Mouse (Mus musculus): ENCODE results near the gene Pltp. TPM values are rescaled to one million over a fixed set of nuclear protein-coding genes. Genes with fewer than 3 reads are reported as not detected.

Pltp gene
- polyA plus RNA-seq, 1 experiment from 2014 or later: 33.4 TPM

- WGBS (ENCODE audit: insufficient replicate concordance): 90% methylated on average over 7 of the region's 7 CpGs
- no peak for ATAC-seq
- no peak for DNase-seq
- no peak overlapping the region for H3K4me2 ChIP-seq (ENCODE audit: low read depth, low read length)
- H3K9ac ChIP-seq (replicated peaks): no peak overlapping the region
- no peaks in the 10 kb centered on the region for H3K27me3 ChIP-seq (ENCODE audit: insufficient read depth, low read length)
- TF ChIP-seq CTCF (IDR thresholded peaks at IDR 0.05; ENCODE audit: low read depth) (no peak), EP300 (IDR thresholded peaks at IDR 0.05; ENCODE audit: low read depth) (no peak)
- no peaks in the 10 kb centered on the region for H3K9me3 ChIP-seq (ENCODE audit: low read length)
- H3K36me3 ChIP-seq (replicated peaks; ENCODE audit: insufficient read depth, low read length): peaks cover 95% of the 10 kb centered on the region
- no peaks in the 10 kb centered on the region for H3K4me1 ChIP-seq (ENCODE audit: insufficient read depth)
- no peak overlapping the region for H3K4me3 ChIP-seq (ENCODE audit: low read depth, low read length)
- no peak overlapping the region for H3K27ac ChIP-seq (ENCODE audit: low read depth)
Observed at GRCm38 (mm10) chr2:164898008-164898407, 40.5 kb upstream of the Pltp start.

- Histone ChIP-seq H3K36me3 (replicated peaks; ENCODE audit: insufficient read depth, low read length) (peaks cover 95% of the 10 kb centered on the region), H3K4me3 (ENCODE audit: low read depth, low read length) (no peak overlapping the region), H3K9me3 (ENCODE audit: low read length) (no peaks in the 10 kb centered on the region), H3K27me3 (ENCODE audit: insufficient read depth, low read length) (no peaks in the 10 kb centered on the region), H3K4me1 (ENCODE audit: insufficient read depth) (no peaks in the 10 kb centered on the region), H3K9ac (replicated peaks) (no peak overlapping the region), H3K27ac (ENCODE audit: low read depth) (no peak overlapping the region), H3K4me2 (ENCODE audit: low read depth, low read length) (no peak overlapping the region)
- ATAC-seq (no peak), DNase-seq (no peak)
- TF ChIP-seq CTCF (IDR thresholded peaks at IDR 0.05; ENCODE audit: low read depth) (no peak), EP300 (IDR thresholded peaks at IDR 0.05; ENCODE audit: low read depth) (no peak)
- whole genome bisulfite sequencing (ENCODE audit: insufficient replicate concordance): 94% methylated on average over 6 of the region's 6 CpGs
Observed at GRCm38 (mm10) chr2:164895885-164896284, 38.4 kb upstream of the Pltp start.

DNA sequence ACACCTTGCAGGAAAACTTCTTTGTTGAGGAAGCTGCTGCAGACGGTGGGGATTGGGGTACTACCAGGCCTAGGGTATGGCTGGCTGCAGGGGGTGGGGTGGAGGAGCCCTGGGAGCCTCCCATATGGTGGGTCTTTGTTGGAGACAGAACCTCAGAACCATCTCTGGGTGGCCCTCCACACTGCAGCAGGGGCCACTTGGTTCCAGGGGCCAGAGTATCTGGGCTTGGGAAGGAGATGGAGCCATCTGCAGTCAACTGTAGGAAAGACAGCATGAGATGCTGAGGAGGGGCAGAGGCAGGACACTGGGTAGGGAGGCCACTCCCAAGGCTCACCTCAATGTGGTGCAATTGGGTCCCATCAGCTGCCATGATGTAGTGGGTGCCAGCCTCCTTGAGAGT is 37.1 kb upstream of the Pltp start:
- TF ChIP-seq EP300 (IDR thresholded peaks at IDR 0.05; ENCODE audit: low read depth): no peak
- peak; percentile 17; the same call in 1 of the 2 replicates for TF ChIP-seq CTCF (IDR thresholded peaks at IDR 0.05; ENCODE audit: low read depth)
- Histone ChIP-seq H3K36me3 (replicated peaks; ENCODE audit: insufficient read depth, low read length) (peaks cover 96% of the 10 kb centered on the region), H3K27ac (ENCODE audit: low read depth) (no peak overlapping the region), H3K9ac (replicated peaks) (no peak overlapping the region), H3K4me1 (ENCODE audit: insufficient read depth) (no peaks in the 10 kb centered on the region), H3K4me3 (ENCODE audit: low read depth, low read length) (no peak overlapping the region), H3K27me3 (ENCODE audit: insufficient read depth, low read length) (no peaks in the 10 kb centered on the region), H3K4me2 (ENCODE audit: low read depth, low read length) (no peak overlapping the region), H3K9me3 (ENCODE audit: low read length) (no peaks in the 10 kb centered on the region)
- 0 out of 2 replicates have a peak, but pooled peaks have one; percentile 12 for ATAC-seq
- 75% methylated on average over 1 of the region's 1 CpGs for WGBS (ENCODE audit: insufficient replicate concordance)
- no peak for DNase-seq

GRCm38 (mm10) chr2:164894048-164894447 is 36.5 kb upstream of the Pltp start:
- Histone ChIP-seq H3K27ac (ENCODE audit: low read depth) (no peak overlapping the region), H3K9ac (replicated peaks) (no peak overlapping the region), H3K36me3 (replicated peaks; ENCODE audit: insufficient read depth, low read length) (peaks cover 95% of the 10 kb centered on the region), H3K4me1 (ENCODE audit: insufficient read depth) (no peaks in the 10 kb centered on the region), H3K27me3 (ENCODE audit: insufficient read depth, low read length) (no peaks in the 10 kb centered on the region), H3K4me3 (ENCODE audit: low read depth, low read length) (no peak overlapping the region), H3K4me2 (ENCODE audit: low read depth, low read length) (no peak overlapping the region), H3K9me3 (ENCODE audit: low read length) (no peaks in the 10 kb centered on the region)
- WGBS (ENCODE audit: insufficient replicate concordance): 71% methylated on average over 5 of the region's 5 CpGs
- ATAC-seq (no peak), DNase-seq (no peak)
- TF ChIP-seq EP300 (IDR thresholded peaks at IDR 0.05; ENCODE audit: low read depth): no peak
- peak; percentile 25 for TF ChIP-seq CTCF (IDR thresholded peaks at IDR 0.05; ENCODE audit: low read depth)

- Histone ChIP-seq H3K27me3 (ENCODE audit: insufficient read depth, low read length) (no peaks in the 10 kb centered on the region), H3K4me3 (ENCODE audit: low read depth, low read length) (no peak overlapping the region)
- no peak for ATAC-seq
Observed at GRCm38 (mm10) chr2:164892696-164893216, 35.2 kb upstream of the Pltp start.

DNA sequence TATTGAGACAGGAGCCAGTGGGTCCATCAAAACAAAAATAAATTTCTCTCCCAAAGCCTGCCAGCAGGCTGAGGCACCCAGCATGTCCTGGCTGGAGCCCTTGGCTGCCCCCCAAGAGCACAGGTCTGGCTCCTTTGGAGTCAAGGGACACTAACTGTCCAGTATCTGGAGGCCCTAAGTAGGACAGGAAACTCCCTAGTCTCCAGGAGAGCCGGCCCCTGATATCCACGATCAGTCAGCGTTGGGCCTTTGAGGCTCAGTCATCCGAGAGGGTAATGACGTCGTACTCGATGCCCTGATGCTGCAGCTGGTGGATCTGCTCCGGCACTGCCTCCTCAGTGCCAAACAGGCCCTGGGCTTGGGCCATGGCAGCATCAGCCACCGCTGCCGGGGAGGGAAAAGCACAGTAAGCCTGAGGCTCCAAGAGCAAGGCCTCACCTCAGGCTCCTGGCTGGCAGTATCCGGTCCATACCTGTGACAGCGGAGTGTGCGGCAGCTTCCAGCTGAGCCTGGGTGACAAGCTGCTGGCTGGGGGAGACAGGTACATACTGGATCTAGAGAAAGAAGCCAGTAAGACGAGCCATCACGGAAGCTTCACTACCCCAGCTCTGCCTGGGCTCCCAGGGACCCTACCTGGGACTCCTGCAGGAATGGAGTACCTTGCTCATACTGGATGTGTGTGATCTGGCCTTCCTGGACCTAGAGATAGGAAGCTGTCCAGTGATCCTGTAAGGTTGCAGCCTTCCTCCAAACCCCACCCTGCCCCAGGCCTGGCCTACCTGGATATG is 34.6 kb upstream of the Pltp start:
- Histone ChIP-seq H3K4me1 (ENCODE audit: insufficient read depth) (no peaks in the 10 kb centered on the region), H3K4me3 (ENCODE audit: low read depth, low read length) (no peak overlapping the region), H3K27me3 (ENCODE audit: insufficient read depth, low read length) (no peaks in the 10 kb centered on the region), H3K4me2 (ENCODE audit: low read depth, low read length) (no peak overlapping the region), H3K9ac (replicated peaks) (no peak overlapping the region; the same call in 1 of the 2 replicates), H3K9me3 (ENCODE audit: low read length) (no peaks in the 10 kb centered on the region), H3K36me3 (replicated peaks; ENCODE audit: insufficient read depth, low read length) (peaks cover 97% of the 10 kb centered on the region), H3K27ac (ENCODE audit: low read depth) (no peak overlapping the region)
- no peak for TF ChIP-seq EP300 (IDR thresholded peaks at IDR 0.05; ENCODE audit: low read depth)
- no peak for TF ChIP-seq CTCF (IDR thresholded peaks at IDR 0.05; ENCODE audit: low read depth)
- no peak for DNase-seq
- 90% methylated on average over 15 of the region's 15 CpGs for WGBS (ENCODE audit: insufficient replicate concordance)
- ATAC-seq: no peak

More at GRCm38 (mm10) chr2:164892696-164893216, 35.2 kb upstream of the Pltp start:
- Histone ChIP-seq H3K27ac (ENCODE audit: low read depth) (no peak overlapping the region), H3K4me2 (ENCODE audit: low read depth, low read length) (no peak overlapping the region), H3K9me3 (ENCODE audit: low read length) (no peaks in the 10 kb centered on the region), H3K9ac (replicated peaks) (no peak overlapping the region), H3K36me3 (replicated peaks; ENCODE audit: insufficient read depth, low read length) (peaks cover 95% of the 10 kb centered on the region), H3K4me1 (ENCODE audit: insufficient read depth) (no peaks in the 10 kb centered on the region)
- 89% methylated on average over 6 of the region's 6 CpGs for WGBS (ENCODE audit: insufficient replicate concordance)
- DNase-seq: no peak
- no peak for TF ChIP-seq EP300 (IDR thresholded peaks at IDR 0.05; ENCODE audit: low read depth)
- TF ChIP-seq CTCF (IDR thresholded peaks at IDR 0.05; ENCODE audit: low read depth): no peak
